Mouse (Mus musculus) ES-Bruce4 (cell line): ENCODE results near the gene A230050P20Rik. TPM values are rescaled to one million over a fixed set of nuclear protein-coding genes. Genes with fewer than 3 reads are reported as not detected.

Experiments
- H3K27ac ChIP-seq: 2 replicates; pipeline ENCODE4 v1.5.1; 2012; ENCODE audit warnings: low read length, inconsistent platforms; ENCODE audit not compliant: insufficient read depth
- H3K27me3 ChIP-seq: 2 replicates; pipeline ENCODE4 v1.6.1; 2012; ENCODE audit warnings: mild to moderate bottlenecking, low read length, inconsistent platforms; ENCODE audit not compliant: control insufficient read depth, poor library complexity, insufficient read depth, severe bottlenecking
- H3K36me3 ChIP-seq: 2 replicates; pipeline ENCODE4 v1.6.1; 2012; ENCODE audit warnings: inconsistent platforms, mild to moderate bottlenecking, low read length, moderate library complexity; ENCODE audit not compliant: control insufficient read depth, poor library complexity, insufficient read depth, severe bottlenecking
- H3K4me1 ChIP-seq: one replicate; pipeline ENCODE4 v1.8.1; 2011; ENCODE audit warnings: low read length; ENCODE audit not compliant: control insufficient read depth, insufficient read depth
- H3K4me3 ChIP-seq: 2 replicates; pipeline ENCODE4 v1.5.1; 2011; ENCODE audit warnings: low read depth, mild to moderate bottlenecking, low read length
- H3K9ac ChIP-seq: 2 replicates; pipeline ENCODE4 v1.6.1; 2012; ENCODE audit warnings: low read depth, mild to moderate bottlenecking, inconsistent platforms; ENCODE audit not compliant: poor library complexity, severe bottlenecking
- H3K9me3 ChIP-seq: replicated peaks from 2 replicates; pipeline ENCODE4 v1.6.1; 2012; ENCODE audit warnings: mild to moderate bottlenecking, low read length, inconsistent platforms; ENCODE audit not compliant: control insufficient read depth, poor library complexity, insufficient read depth, severe bottlenecking
- CTCF ChIP-seq: IDR thresholded peaks from one replicate; pipeline ENCODE4 v1.8.1; 2011; ENCODE audit warnings: low read depth, low read length
- EP300 ChIP-seq: IDR thresholded peaks from 2 replicates; pipeline ENCODE4 v1.6.1; 2011; ENCODE audit warnings: low read depth, low read length; ENCODE audit not compliant: insufficient read depth
- POLR2A ChIP-seq: IDR thresholded peaks from one replicate; pipeline ENCODE4 v1.8.1; 2011; ENCODE audit warnings: low read length; ENCODE audit not compliant: insufficient read depth
- polyA plus RNA-seq: library from polyadenylated mRNA; stranded (reverse); fragments of >200 nt; gene quantifications from 2 replicates; pipeline ENCODE4 v1.2.4, GENCODE M21; 2011; ENCODE audit warnings: low read depth; ENCODE audit not compliant: missing spikeins, insufficient read depth, insufficient read length

A230050P20Rik gene
- polyA plus RNA-seq, result 20.5 and 23.9 TPM in 2 replicates

DNA sequence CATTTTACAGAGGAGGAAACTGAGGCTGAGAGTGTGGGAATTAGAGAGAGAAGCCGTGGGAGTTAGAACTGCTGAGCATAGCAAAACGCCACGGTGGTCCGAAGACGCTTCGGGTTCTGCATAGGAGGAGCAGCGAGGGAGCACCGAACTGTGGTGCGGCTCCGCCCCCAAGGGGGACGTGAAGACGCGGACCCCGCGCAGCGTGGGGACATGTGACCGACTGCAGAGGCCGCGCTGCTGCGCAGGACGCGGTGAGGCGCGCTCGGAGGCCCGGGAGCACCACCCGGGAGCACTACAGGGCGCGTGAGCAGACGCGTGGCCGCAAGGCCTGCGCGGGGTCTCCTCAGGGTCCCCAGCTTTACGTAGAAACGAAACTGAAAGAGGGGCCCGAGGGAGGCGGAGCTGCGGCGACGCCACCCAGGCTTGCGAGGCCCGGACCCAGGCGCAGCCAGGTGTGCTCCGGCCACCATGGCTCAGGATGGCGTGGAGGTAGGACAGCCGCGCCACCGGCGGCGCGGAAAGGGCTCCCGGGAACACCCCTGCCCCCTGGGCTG is at the start of gene A230050P20Rik:
Gene A230050P20Rik, plus strand, starts transcription at position 195 of the 554 bp plus-strand sequence.
- no peaks in the 10 kb centered on the region for H3K27me3 ChIP-seq
- no peaks in the 10 kb centered on the region for H3K9me3 ChIP-seq
- no peak within 1 kb of the TSS for H3K27ac ChIP-seq
- TF ChIP-seq CTCF (no peak), POLR2A (no peak), EP300 (no peak)
- H3K36me3 ChIP-seq, result no peaks in the 10 kb centered on the region
- H3K4me1 ChIP-seq, result no peaks in the 10 kb centered on the region
- peak within 1 kb of the TSS; percentile 84 for H3K9ac ChIP-seq
- H3K4me3 ChIP-seq, result peak within 1 kb of the TSS; percentile 87

GRCm38 (mm10) chr9:20820001-20820400 is 48.4 kb upstream of the A230050P20Rik start:
- TF ChIP-seq POLR2A (no peak), CTCF (no peak), EP300 (no peak)
- Histone ChIP-seq H3K27me3 (no peaks in the 10 kb centered on the region), H3K36me3 (no peaks in the 10 kb centered on the region), H3K9me3 (no peaks in the 10 kb centered on the region), H3K9ac (no peak overlapping the region), H3K27ac (no peak overlapping the region), H3K4me3 (no peak overlapping the region), H3K4me1 (no peaks in the 10 kb centered on the region)

- no peak for TF ChIP-seq POLR2A
- no peak for TF ChIP-seq CTCF
- TF ChIP-seq EP300, result no peak
- Histone ChIP-seq H3K9ac (no peak overlapping the region), H3K4me1 (no peaks in the 10 kb centered on the region), H3K9me3 (no peaks in the 10 kb centered on the region), H3K4me3 (no peak overlapping the region), H3K36me3 (no peaks in the 10 kb centered on the region), H3K27ac (no peak overlapping the region), H3K27me3 (no peaks in the 10 kb centered on the region)
These were observed 45.6 kb upstream of the A230050P20Rik start for GRCm38 (mm10) chr9:20822821-20823220.

GRCm38 (mm10) chr9:20825781-20826180 is 42.7 kb upstream of the A230050P20Rik start:
- H3K4me1 ChIP-seq, result peaks cover 2% of the 10 kb centered on the region
- H3K9me3 ChIP-seq, result no peaks in the 10 kb centered on the region
- H3K4me3 ChIP-seq, result no peak overlapping the region
- no peaks in the 10 kb centered on the region for H3K36me3 ChIP-seq
- H3K27ac ChIP-seq, result no peak overlapping the region
- H3K27me3 ChIP-seq, result no peaks in the 10 kb centered on the region
- no peak for TF ChIP-seq CTCF
- no peak for TF ChIP-seq EP300
- no peak for TF ChIP-seq POLR2A
- no peak overlapping the region for H3K9ac ChIP-seq

DNA sequence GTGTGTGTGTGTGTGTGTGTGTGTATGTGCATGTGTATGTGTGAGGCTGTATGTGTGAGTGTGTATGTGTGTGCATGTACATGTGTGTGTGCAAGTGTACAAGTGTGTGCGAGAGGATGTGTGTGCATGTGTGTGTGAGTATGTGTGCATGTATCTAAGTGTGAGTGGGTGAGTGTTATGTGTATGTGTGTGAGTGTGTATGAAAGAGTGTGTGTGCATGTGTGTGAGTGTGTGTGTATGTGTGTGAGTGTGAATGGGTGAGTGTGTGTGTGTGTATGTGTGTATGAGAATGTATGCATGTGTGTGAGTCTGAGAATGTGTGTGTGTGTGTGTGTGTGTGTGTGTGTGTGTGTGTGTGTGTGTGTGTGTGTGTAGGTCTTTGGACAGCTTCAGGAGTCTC is 40.3 kb upstream of the A230050P20Rik start:
- Histone ChIP-seq H3K27me3 (no peaks in the 10 kb centered on the region), H3K9ac (no peak overlapping the region), H3K9me3 (no peaks in the 10 kb centered on the region), H3K4me3 (no peak overlapping the region), H3K4me1 (peaks cover 2% of the 10 kb centered on the region), H3K27ac (no peak overlapping the region), H3K36me3 (no peaks in the 10 kb centered on the region)
- TF ChIP-seq CTCF (no peak), EP300 (no peak), POLR2A (no peak)

DNA sequence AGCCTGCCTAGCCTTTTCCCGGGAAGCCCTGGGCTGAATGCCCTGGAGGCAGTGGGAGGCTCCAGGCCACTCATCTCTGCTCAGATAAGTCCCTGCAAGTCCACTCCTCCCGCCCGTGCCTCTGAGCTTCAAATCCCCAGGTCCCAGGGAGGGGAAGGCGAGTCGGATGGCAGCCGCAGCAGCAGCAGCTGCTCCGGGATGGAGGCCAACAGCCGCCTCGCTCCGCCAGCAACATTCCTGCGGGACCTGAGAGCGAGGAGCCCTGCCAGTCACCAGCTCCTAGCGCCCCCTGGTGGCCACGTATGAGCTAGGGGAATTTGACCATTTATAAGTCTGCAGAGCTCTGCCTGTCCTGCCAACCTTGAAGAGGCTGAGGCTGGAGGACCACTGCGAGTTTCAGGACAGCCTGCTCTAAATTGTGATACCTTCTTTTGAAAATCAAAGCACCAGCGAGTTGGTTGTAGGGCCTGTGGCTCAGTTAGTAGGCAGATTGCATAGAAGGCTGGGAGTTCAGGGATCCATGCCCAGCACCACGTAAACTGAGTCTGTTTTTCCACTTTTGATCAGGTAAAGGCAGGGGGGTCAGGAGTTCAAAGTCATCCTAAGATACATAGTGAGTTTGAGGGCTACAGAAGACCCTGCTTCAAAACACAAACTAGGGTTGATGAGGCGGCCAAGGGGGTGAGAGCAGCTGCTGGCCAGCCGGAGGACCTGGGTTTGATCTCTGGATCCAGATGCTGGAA is 37.4 kb upstream of the A230050P20Rik start:
- Histone ChIP-seq H3K36me3 (no peaks in the 10 kb centered on the region), H3K27ac (no peak overlapping the region), H3K27me3 (no peaks in the 10 kb centered on the region), H3K9me3 (no peaks in the 10 kb centered on the region), H3K9ac (peak overlapping the region; percentile 40; the same call in 1 of the 2 replicates), H3K4me1 (peaks cover 2% of the 10 kb centered on the region), H3K4me3 (peak overlapping the region; percentile 28; the same call in 1 of the 2 replicates)
- peak; percentile 95 for TF ChIP-seq CTCF
- no peak for TF ChIP-seq EP300
- TF ChIP-seq POLR2A, result no peak
